Mouse (Mus musculus) limb, embryonic 14.5 days (tissue): Measurements from ENCODE around the gene Ccm2l. TPM values are rescaled to one million over a fixed set of nuclear protein-coding genes. Genes with fewer than 3 reads are reported as not detected.

Experiments used
- ATAC-seq: fragments of 200-750 bp; cut with Nextera tagmentation; 2 replicates; pipeline ENCODE4 v1.8.0; 2017; ENCODE audit warnings: low read depth, moderate number of reproducible peaks, moderate TSS enrichment; ENCODE audit not compliant: low FRiP score
- DNase-seq: peaks from one replicate; pipeline ENCODE4 v3.0.0-alpha.2; 2015; ENCODE audit warnings: low spot score
- H3K27ac ChIP-seq: fragments of 300-500 bp; sonication (generic); replicated peaks from 2 replicates; pipeline ENCODE4 v1.5.1; 2014; ENCODE audit warnings: low read depth, mild to moderate bottlenecking, low read length, moderate library complexity, mixed read lengths
- H3K27me3 ChIP-seq: fragments of 300-500 bp; sonication (generic); 2 replicates; pipeline ENCODE4 v1.6.1; 2014; ENCODE audit warnings: low read length, mixed read lengths; ENCODE audit not compliant: control insufficient read depth, insufficient read depth
- H3K36me3 ChIP-seq: fragments of 300-500 bp; sonication (generic); 2 replicates; pipeline ENCODE4 v1.6.1; 2014; ENCODE audit warnings: mild to moderate bottlenecking, low read length, moderate library complexity, mixed read lengths; ENCODE audit not compliant: control insufficient read depth, insufficient read depth
- H3K4me1 ChIP-seq: fragments of 300-500 bp; sonication (generic); 2 replicates; pipeline ENCODE4 v1.6.1; 2014; ENCODE audit warnings: antibody characterized with exemption, low read length, mixed read lengths; ENCODE audit not compliant: control insufficient read depth, insufficient read depth
- H3K4me2 ChIP-seq: fragments of 300-500 bp; sonication (generic); replicated peaks from 2 replicates; pipeline ENCODE4 v1.6.1; 2014; ENCODE audit warnings: low read depth, mild to moderate bottlenecking, low read length, moderate library complexity; ENCODE audit not compliant: severe bottlenecking
- H3K4me3 ChIP-seq: fragments of 300-500 bp; sonication (generic); replicated peaks from 2 replicates; pipeline ENCODE4 v1.5.1; 2014; ENCODE audit warnings: low read length
- H3K9ac ChIP-seq: fragments of 300-500 bp; sonication (generic); 2 replicates; pipeline ENCODE4 v1.6.1; 2014; ENCODE audit warnings: mild to moderate bottlenecking, low read depth, low read length, moderate library complexity; ENCODE audit not compliant: severe bottlenecking
- H3K9me3 ChIP-seq: fragments of 300-500 bp; sonication (generic); 2 replicates; pipeline ENCODE4 v1.6.1; 2016; ENCODE audit warnings: low read length; ENCODE audit not compliant: control insufficient read depth
- POLR2A ChIP-seq: fragments of 200-500 bp; IDR thresholded peaks from 2 replicates; pipeline ENCODE4 v1.8.0; 2012; ENCODE audit warnings: inconsistent platforms, mild to moderate bottlenecking, moderate library complexity, borderline replicate concordance; ENCODE audit not compliant: insufficient read depth, insufficient read length; ENCODE audit errors: extremely low read depth
- WGBS: fragments of 180-500 bp; shearing (Covaris S2); extraction: QIAGEN DNeasy Blood & Tissue Kit; methylation state at CpG from one replicate; pipeline ENCODE4 v1.1.7; 2014; 5-methylcytosine and 5-hydroxymethylcytosine counted together
- polyA plus RNA-seq, 2 experiments: library from polyadenylated mRNA; depleted of rRNA in 1 of 2; stranded (reverse) in 1 of 2; unstranded in 1 of 2; fragments of >200 nt; fragmentation: Nextera tagmentation in 1 of 2; extraction: Ambion mirVana in 1 of 2; gene quantifications; 2 replicates each; pipeline versions ENCODE4 v1.2.1 to v1.2.3; 2012 to 2014

Ccm2l gene
- polyA plus RNA-seq (2012; rRNA removed) (11.4 and 15.2 TPM in 2 replicates), polyA plus RNA-seq (2014; fragmentation: Nextera tagmentation; extraction: Ambion mirVana) (2.1 and 3.2 TPM in 2 replicates)

DNA sequence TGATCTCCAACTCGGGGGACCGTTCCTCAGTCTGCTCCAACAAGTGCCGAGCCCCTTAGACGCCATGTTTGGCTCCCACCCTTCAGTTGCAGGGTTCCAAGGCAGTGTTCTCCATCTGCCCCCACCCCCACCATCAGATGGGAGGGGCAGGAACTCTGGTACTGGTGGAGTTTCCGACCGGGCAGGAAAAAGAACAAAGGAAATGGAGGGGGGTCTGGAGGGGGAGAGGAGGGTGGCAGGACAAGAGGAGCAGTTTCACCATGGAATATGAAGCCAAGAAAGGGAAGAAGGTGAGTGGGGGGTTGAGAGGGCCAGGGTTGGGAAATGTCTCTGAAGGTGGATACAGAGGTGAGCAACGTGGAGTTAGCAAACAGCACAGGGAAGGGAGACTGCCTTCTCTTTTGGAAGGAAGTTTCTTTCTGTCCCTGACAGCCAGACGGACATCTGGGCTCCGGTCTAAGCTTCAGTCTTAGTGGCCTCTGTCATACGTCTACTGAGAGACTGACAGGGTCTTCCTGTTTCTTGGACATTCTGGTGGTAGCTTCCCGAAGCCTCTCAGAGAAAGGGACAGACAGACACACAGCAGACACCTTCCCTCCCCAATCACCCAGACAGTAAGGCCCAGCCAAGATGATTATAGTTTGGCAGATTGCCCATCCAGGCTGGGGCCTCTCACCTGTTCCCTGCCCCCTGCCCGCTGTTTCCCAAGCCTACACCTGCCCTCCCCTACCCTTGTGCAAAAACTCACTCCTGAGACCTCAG is at the start of gene Ccm2l:
Gene Ccm2l (plus strand): TSS at position 209 of the 762 bp plus-strand sequence.
- no peak for TF ChIP-seq POLR2A
- no peaks in the 10 kb centered on the region for H3K9me3 ChIP-seq
- no peaks in the 10 kb centered on the region for H3K4me1 ChIP-seq
- no peak within 1 kb of the TSS for H3K4me2 ChIP-seq
- no peak within 1 kb of the TSS for H3K4me3 ChIP-seq
- H3K27me3 ChIP-seq: peaks cover 21% of the 10 kb centered on the region
- no peaks in the 10 kb centered on the region for H3K36me3 ChIP-seq
- no peak for ATAC-seq
- H3K27ac ChIP-seq: no peak within 1 kb of the TSS
- 48% methylated on average over 12 of the region's 12 CpGs for WGBS
- no peak within 1 kb of the TSS for H3K9ac ChIP-seq
- DNase-seq: no peak

DNA sequence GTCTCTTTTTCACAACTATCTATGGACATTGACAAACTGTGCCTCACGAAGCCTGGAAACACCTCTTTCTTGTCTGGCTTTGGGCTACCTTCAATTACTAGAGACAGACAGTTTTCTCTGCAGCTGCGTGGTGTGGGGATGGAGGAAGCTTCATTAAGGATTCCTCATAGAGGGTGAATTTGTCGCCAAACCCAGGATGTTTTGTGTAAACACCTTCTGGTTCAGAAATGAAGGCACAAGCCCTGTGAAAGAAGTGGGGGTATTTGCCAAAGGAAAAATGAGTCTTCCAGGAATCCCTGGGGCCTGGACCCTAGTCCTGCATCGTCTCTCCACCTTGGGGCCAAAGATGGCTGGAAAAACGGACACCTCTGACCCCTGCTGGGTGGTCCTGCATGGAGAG is 49.0 kb upstream of the Ccm2l start:
- Histone ChIP-seq H3K4me3 (no peak overlapping the region), H3K27ac (no peak overlapping the region), H3K36me3 (peaks cover 11% of the 10 kb centered on the region), H3K4me1 (peaks cover 8% of the 10 kb centered on the region), H3K9ac (no peak overlapping the region), H3K9me3 (no peaks in the 10 kb centered on the region), H3K4me2 (no peak overlapping the region), H3K27me3 (no peaks in the 10 kb centered on the region)
- DNase-seq (no peak), ATAC-seq (no peak)
- 45% methylated on average over 5 of the region's 5 CpGs for WGBS
- no peak for TF ChIP-seq POLR2A

DNA sequence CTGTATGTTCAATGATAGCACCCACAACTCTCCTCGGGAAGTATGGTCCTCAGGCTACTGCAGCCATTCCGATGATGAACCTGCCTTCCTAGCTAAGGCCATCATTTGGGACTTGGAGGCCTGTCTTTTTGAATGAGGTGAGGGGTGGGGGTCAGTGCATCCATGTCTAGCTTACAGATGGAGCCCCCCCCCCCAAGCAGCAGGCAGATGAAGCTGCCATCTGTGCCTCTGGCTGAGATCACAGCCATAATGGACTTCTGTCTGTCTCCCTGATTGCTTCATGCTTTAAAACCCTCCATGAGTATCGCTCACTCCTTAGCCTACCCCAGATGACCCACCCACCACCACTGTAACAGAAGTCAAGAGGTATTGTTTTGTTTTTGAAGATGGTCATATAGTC is 46.4 kb upstream of the Ccm2l start:
- WGBS: 80% methylated on average over 3 of the region's 3 CpGs
- H3K36me3 ChIP-seq: no peaks in the 10 kb centered on the region
- H3K4me3 ChIP-seq: no peak overlapping the region
- no peak overlapping the region for H3K4me2 ChIP-seq
- H3K9me3 ChIP-seq: no peaks in the 10 kb centered on the region
- H3K9ac ChIP-seq: no peak overlapping the region
- no peaks in the 10 kb centered on the region for H3K27me3 ChIP-seq
- TF ChIP-seq POLR2A: no peak
- H3K4me1 ChIP-seq: peaks cover 2% of the 10 kb centered on the region
- ATAC-seq (no peak), DNase-seq (no peak)
- no peak overlapping the region for H3K27ac ChIP-seq

DNA sequence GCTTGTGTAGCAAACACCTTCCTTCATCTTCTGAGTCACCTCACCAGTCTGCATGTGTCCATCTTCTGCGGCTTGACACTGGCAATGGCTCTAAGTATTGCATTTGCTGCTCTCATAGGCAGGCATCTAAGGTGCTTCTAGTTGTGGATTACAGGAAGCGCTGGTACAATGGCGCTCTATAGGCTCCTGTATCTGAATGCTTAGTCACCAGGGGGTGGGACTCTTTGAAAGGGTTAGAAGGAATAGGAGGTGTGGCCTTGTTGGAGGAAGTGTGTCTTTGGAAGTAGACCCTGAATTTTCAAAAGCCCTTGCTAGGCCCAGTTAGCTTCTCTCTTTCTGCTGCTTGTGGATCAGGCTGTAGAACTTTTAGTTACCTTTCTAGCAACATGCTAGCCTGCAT is 44.6 kb upstream of the Ccm2l start:
- H3K9ac ChIP-seq: no peak overlapping the region
- WGBS: 73% methylated on average over 3 of the region's 3 CpGs
- no peaks in the 10 kb centered on the region for H3K36me3 ChIP-seq
- no peak for TF ChIP-seq POLR2A
- no peak overlapping the region for H3K4me2 ChIP-seq
- ATAC-seq (no peak), DNase-seq (no peak)
- H3K27ac ChIP-seq: no peak overlapping the region
- H3K4me3 ChIP-seq: no peak overlapping the region
- H3K27me3 ChIP-seq: no peaks in the 10 kb centered on the region
- no peaks in the 10 kb centered on the region for H3K9me3 ChIP-seq
- no peaks in the 10 kb centered on the region for H3K4me1 ChIP-seq

DNA sequence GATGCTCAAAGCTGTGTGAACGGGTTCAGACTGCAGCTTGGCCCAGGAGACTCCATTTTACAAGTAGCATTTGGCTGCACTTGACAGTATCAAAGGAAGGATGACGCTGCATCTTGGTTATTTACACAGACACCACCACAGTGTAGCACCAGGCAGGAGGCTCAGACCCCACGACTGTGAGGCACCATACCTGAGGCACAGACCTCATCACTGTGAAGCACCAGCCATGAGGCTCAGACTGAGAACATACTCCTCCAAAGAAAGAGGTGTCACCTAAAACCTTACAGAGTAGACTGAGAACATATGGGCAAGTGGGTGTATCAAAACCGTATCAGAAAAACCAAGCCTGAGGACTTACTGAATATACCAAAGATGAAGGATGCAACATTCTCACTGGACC is 42.9 kb upstream of the Ccm2l start:
- Histone ChIP-seq H3K9ac (no peak overlapping the region), H3K4me2 (no peak overlapping the region), H3K4me1 (no peaks in the 10 kb centered on the region), H3K9me3 (no peaks in the 10 kb centered on the region), H3K27me3 (no peaks in the 10 kb centered on the region), H3K36me3 (no peaks in the 10 kb centered on the region), H3K4me3 (no peak overlapping the region), H3K27ac (no peak overlapping the region)
- DNase-seq (no peak), ATAC-seq (no peak)
- 55% methylated on average over 4 of the region's 4 CpGs for WGBS
- no peak for TF ChIP-seq POLR2A
